Mouse (Mus musculus): ENCODE results near the gene Lrrk1.

The Lrrk1 gene

GRCm38 (mm10) chr7:66187581-66188231 lies 200.4 kb downstream of the Lrrk1 start:
- peak; percentile 76 for DNase-seq (ENCODE audit: low spot score)

- no peak for DNase-seq (ENCODE audit: low spot score)
These were observed 202.8 kb downstream of the Lrrk1 start for GRCm38 (mm10) chr7:66185370-66185769.

- DNase-seq (ENCODE audit: low spot score) = no peak
These were observed 204.1 kb downstream of the Lrrk1 start for GRCm38 (mm10) chr7:66184026-66184425.

GRCm38 (mm10) chr7:66183404-66183803 lies 204.7 kb downstream of the Lrrk1 start:
- no peak for DNase-seq (ENCODE audit: low spot score)

GRCm38 (mm10) chr7:66182075-66182715 lies 206.0 kb downstream of the Lrrk1 start:
- peak; percentile 22 for DNase-seq (ENCODE audit: low spot score)

- no peak for DNase-seq (ENCODE audit: low spot score)
These were observed 207.3 kb downstream of the Lrrk1 start for GRCm38 (mm10) chr7:66180711-66181365.

GRCm38 (mm10) chr7:66180260-66180659 lies 207.9 kb downstream of the Lrrk1 start:
- no peak for DNase-seq (ENCODE audit: low spot score)

GRCm38 (mm10) chr7:66179711-66180110 lies 208.4 kb downstream of the Lrrk1 start:
- DNase-seq (ENCODE audit: low spot score) = no peak

GRCm38 (mm10) chr7:66179120-66179581 lies 209.0 kb downstream of the Lrrk1 start:
- DNase-seq (ENCODE audit: low spot score) = peak; percentile 56

- no peak for DNase-seq (ENCODE audit: low spot score)
These were observed 210.0 kb downstream of the Lrrk1 start for GRCm38 (mm10) chr7:66178101-66178500.

- DNase-seq (ENCODE audit: low spot score) = no peak
These were observed 211.2 kb downstream of the Lrrk1 start for GRCm38 (mm10) chr7:66176929-66177328.
